Mouse (Mus musculus): ENCODE results near the gene Slc45a2.

DNA sequence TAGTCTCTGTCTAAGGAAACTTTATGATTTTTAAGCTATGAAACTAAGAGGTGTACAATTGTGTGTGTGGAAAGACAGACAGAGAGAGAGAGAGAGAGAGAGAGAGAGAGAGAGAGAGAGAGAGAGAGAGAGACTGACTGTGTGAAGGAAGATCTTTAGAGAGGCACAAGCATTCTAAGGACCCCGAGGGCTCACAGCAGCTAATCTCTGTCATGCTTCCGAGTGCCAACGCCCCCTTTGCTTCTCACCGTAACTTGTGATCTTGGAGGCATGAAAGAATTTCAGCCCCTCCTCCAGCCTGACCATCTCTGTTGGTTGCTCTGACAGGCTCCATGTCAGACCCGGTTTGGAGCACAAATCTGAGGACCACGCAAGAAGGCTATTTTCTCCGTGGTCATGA is at the start of gene Slc45a2:
- TF ChIP-seq POLR2A (IDR thresholded peaks at IDR 0.05; ENCODE audit: borderline replicate concordance, extremely low read depth, insufficient read depth, insufficient read length, poor library complexity, severe bottlenecking) (no peak), CTCF (IDR thresholded peaks at IDR 0.05; ENCODE audit: borderline replicate concordance, extremely low read depth, insufficient read depth, insufficient read length) (no peak)

Data from brain, embryonic 14.5 days (tissue).